ENCODE assay signal across 1 mouse cellular context in genomic region chr11:94351094-94351493, GRCm38 (mm10).
TF ChIP-seq lines count a peak whose summit lies in the region.

No protein-coding gene starts in this region.

TF ChIP-seq in MEL, 35 proteins besides CTCF, POLR2A, EP300 and RAD21 (continued from another document):
- TF ChIP-seq RCOR1 (IDR thresholded peaks at IDR 0.05; ENCODE audit: low read depth, low read length) (peak; percentile 77; the same call in 1 of the 2 replicates), MYB (IDR thresholded peaks at IDR 0.05; ENCODE audit: low read depth, low read length) (no peak), ZMIZ1 (IDR thresholded peaks at IDR 0.05; ENCODE audit: low read depth, low read length) (no peak), CHD1 (IDR thresholded peaks at IDR 0.05; ENCODE audit: low read depth, low read length) (no peak), BHLHE40 (IDR thresholded peaks at IDR 0.05; ENCODE audit: borderline replicate concordance, low read depth, low read length) (0 out of 2 replicates have a peak, but pooled peaks have one; percentile 6)
